Mouse (Mus musculus) left cerebral cortex, adult 9 months (tissue): ENCODE measurements at regions not wholly inside any gene's neighbourhood (a gene's known extent, or its start where the extent isn't known, plus 50 kb on each side); places are given as distances from the start of the nearest gene placed in this dataset.
"Not testable (repeated sequence)": the region's sequence is repeated elsewhere in the genome, so short reads cannot be mapped to it uniquely, and the experiment has no call there.

ENCODE experiments used
- DNase-seq, 2 experiments: peaks; one replicate each; pipeline ENCODE4 v3.0.0; 2022; ENCODE audit warnings: low spot score in 2 of 2

DNA sequence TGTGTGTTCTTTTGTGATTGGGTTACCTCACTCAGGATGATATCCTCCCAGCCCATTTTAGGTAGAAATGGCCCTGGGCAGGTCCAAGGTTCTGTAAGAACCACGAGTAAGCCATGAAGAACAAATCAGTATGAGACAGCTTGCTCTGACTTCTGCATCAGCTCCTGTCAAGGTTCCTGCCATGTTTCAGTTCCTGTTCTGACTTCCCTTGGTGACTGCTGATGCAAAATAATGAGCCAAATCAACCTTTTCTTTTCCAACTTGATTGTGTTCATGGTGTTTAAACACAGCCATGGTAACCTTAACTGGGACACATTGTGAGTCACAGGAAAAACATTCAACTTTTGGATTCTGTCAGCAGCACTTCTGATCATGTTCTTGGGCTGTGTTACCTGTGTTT, 667.4 kb upstream of the Igfbp7 start:
- no peak for DNase-seq

DNA sequence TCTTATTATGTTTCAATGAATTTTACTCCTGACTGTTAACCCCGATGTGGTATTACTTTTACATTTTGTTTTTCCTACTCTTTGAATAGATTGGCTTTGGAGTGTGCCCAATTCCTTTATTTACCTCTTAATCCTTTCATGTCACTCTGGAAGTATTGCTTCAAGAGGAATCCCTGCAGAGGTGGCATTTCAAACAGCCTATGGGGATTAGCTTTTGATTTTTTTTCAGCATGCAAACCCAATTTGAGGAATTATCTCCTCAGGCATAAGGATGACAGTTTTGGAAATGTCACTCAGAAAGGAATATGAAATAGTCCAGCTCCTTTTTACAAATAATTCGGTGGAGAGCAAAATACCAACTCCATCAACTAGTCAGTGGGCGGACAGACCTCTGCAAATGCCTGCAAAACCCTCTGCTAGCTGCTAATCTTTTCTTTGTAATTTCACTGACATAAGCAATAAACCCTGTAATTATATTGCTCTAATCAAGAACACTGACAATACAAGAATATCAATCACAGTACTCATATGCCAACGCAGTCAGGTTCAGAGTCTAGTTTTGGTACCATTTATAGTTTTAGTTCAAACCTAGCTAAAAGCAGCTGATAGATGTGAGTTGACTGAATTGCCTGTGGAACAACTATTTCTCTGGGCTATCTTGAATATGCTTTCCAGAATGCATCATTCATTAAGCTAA, 624.9 kb upstream of the Igfbp7 start:
- no peak for DNase-seq

GRCm38 (mm10) chr5:78017523-78017922, 609.7 kb upstream of the Igfbp7 start:
- no peak for DNase-seq

- peak; percentile 22 to 27 for DNase-seq
Observed at GRCm38 (mm10) chr5:77986449-77987047, 578.7 kb upstream of the Igfbp7 start.

GRCm38 (mm10) chr5:77985269-77985668, 577.4 kb upstream of the Igfbp7 start:
- no peak for DNase-seq

DNA sequence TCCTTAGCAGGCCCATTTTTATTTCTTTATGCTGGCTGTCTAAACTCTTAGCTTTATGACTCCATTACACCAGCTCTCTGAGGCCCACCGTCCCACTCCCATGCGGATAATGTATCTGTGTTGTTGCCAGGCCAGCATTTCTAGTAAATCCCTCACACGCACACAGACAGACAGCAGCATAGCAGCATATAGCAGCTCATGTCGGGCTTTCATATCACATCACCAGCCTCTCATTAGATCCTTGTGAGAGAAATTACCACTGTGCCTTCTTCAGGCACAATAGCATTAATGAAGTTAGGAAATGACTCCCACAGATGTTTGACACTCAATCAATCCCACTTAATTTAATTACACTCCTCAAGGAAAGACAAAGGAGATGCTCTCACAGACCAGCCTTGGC, 532.2 kb upstream of the Igfbp7 start:
- DNase-seq, result not testable (repeated sequence)

- DNase-seq, result no peak
Observed at GRCm38 (mm10) chr5:77931874-77932273, 524.0 kb upstream of the Igfbp7 start.

GRCm38 (mm10) chr5:77921186-77921585, 513.3 kb upstream of the Igfbp7 start:
- no peak for DNase-seq

DNA sequence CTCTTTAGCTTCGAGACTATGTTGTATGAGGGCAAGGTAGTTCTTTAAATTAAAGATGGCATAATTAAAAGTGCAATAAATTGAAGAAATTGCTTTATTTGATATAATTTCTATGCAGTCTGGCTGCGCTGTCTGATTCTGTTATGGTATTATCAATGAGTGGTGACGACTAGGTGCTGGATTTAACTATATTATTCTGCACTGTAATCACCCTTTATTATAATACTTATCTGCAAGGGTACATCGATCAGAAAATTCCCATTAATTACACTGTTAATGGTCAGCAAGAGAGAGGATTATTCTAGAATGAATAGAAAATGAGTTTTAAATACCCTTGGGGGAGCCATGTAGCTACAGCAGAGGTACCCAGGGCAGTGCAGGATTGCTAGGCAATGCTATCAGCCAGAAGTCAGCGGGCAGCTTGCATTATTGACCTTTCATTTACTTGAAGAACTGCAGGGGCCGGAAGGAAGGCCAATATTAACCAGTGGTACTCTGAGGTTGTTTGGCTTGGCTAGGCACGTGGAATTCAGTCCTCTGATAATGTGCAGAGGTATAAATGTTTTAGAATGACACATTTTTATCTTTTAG, 509.3 kb upstream of the Igfbp7 start:
- no peak for DNase-seq

DNA sequence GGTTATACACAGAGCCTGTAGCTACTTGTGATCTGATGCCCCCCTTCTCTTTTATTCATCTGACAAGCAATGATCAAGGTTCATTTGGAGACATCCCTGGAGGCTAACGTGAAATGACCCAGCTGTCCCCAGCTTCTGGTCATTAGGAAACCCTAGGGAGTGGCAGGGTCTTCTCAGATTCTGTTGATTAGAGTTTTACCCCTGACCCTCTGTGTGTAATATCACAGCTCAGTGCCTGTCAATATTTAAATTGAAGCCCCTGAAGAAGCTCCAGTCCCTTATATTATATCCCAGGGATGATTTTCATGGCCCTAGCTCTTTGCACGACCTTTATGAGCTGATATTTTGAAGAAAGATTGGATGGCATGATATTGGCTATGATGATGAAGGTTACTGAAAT, 508.5 kb upstream of the Igfbp7 start:
- no peak for DNase-seq

GRCm38 (mm10) chr5:77909218-77909617, 501.4 kb upstream of the Igfbp7 start:
- peak in 1 of 2 experiments; percentile 17 for DNase-seq

DNA sequence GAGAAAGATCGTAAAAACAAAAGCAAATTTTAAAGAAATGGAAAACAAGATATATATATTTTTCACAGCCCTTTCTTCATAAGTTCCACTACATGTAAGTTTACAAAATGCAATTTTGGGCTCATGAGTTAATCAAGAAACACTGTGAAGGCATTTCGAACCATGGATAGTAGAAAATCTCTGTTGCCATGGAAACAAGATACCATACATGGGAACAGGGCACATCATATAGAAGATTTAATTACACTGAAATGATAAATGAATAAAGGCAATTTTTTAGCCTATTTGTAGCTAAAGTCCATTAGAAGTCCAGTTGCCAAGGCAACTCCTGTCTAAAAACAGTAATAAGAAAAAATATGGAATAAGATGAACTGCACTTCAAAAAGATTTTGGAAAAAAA, 484.2 kb upstream of the Igfbp7 start:
- not testable (repeated sequence) for DNase-seq

DNA sequence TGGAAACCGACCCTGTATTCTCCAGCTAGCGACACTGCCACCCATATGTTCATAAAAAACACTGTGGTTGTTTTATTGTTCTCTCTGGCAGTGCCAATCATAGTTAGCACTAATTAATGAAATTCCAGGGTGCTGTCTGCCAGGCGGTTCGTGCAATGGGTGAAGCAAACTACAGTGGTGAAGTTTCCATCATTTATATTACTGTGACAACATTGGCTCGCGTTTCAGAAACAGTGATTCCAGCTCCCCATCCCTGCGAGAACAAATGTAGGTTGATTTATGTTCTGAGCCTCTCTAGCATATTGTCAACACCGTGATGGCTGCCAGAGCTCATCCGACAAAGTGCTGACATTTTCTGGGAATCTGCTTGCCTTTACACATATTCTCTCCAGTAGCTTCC, 480.7 kb upstream of the Igfbp7 start:
- DNase-seq, result peak; percentile 30 to 61

DNA sequence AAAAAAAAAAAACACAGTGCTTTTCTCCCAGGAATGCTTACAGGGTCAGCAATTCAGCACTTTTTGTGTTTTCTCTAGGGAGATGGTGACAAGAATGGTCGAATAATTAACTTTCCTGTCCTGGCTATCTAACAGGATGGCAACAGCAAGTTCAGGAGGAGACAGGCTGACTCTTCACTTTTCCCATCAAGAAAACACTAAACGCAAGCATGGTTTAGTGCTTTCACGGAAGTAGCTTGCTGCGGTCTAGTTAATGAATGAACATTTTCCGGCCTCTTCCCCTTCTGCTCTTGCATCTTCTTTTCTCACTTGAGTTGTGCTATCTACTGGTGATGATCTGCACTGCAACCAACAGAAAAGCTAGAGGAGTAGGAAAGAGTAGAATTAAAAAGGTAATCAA, 463.6 kb upstream of the Igfbp7 start:
- no peak for DNase-seq

DNA sequence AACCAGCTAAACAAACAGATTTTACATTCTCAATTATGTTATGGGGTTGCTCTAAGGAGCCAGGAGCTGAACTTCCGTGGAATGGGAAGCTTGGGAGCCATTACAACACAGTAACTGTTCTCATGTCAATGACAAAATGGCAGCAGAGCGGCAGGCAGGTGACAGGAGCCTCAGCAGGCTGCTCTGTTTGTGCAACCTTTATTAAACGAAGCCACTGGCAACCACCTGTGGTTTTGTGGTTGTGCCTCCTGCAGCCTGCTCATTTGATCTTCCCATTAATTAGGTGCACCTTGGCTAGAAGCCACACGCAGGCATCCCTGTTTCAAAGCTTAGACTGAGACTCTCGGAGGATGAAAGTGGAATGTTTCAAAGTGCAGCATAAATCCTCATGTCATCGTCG, 457.5 kb upstream of the Igfbp7 start:
- no peak for DNase-seq

DNA sequence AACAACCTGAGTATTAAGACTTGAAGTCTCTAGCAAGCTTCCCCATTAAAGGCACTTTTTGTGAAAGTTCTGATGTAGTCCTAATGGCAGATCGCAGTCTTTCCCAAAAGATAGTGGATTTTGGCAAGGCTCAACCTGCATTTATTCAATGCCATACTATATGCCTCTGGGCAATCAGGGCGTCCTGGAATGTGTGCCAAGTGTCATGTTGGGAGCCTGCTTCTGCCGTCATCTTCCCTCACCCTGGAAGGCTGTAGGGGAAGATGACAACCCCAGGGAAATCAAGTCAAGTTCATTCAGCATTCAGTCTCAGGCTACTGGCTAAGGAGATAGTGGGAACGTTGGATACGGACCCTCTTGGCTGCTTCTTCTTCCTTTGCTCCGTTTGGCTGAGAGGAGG, 447.4 kb upstream of the Igfbp7 start:
- no peak for DNase-seq

GRCm38 (mm10) chr5:77853999-77854784, 446.4 kb upstream of the Igfbp7 start:
- no peak for DNase-seq

- DNase-seq, result no peak
Observed at GRCm38 (mm10) chr5:77851645-77852044, 443.8 kb upstream of the Igfbp7 start.

GRCm38 (mm10) chr5:77838186-77839097, 430.6 kb upstream of the Igfbp7 start:
- DNase-seq, result peak in 1 of 2 experiments; percentile 39

- no peak for DNase-seq
Observed at GRCm38 (mm10) chr5:77827971-77828370, 420.1 kb upstream of the Igfbp7 start.

- no peak for DNase-seq
Observed at GRCm38 (mm10) chr5:77826063-77826462, 418.2 kb upstream of the Igfbp7 start.
